Mouse (Mus musculus) heart, embryonic 12.5 days (tissue): ENCODE measurements at regions not wholly inside any gene's neighbourhood (a gene's known extent, or its start where the extent isn't known, plus 50 kb on each side); places are given as distances from the start of the nearest gene placed in this dataset.

Experiments
- ATAC-seq: fragments of 200-750 bp; cut with Nextera tagmentation; 2 replicates; pipeline ENCODE4 v1.8.0; 2017; ENCODE audit warnings: moderate TSS enrichment, moderate library complexity; ENCODE audit not compliant: insufficient number of reproducible peaks, low FRiP score
- H3K27ac ChIP-seq: fragments of 300-500 bp; sonication (generic); 2 replicates; pipeline ENCODE4 v1.5.1; 2016; ENCODE audit warnings: mild to moderate bottlenecking, moderate library complexity; ENCODE audit not compliant: poor library complexity, severe bottlenecking
- H3K27me3 ChIP-seq: fragments of 300-500 bp; sonication (generic); replicated peaks from 2 replicates; pipeline ENCODE4 v1.6.1; 2016; ENCODE audit warnings: mild to moderate bottlenecking, moderate library complexity
- H3K36me3 ChIP-seq: fragments of 300-500 bp; sonication (generic); 2 replicates; pipeline ENCODE4 v1.6.1; 2016; ENCODE audit warnings: mild to moderate bottlenecking, moderate library complexity
- H3K4me1 ChIP-seq: fragments of 300-500 bp; sonication (generic); replicated peaks from 2 replicates; pipeline ENCODE4 v1.6.1; 2016; ENCODE audit warnings: mild to moderate bottlenecking
- H3K4me2 ChIP-seq: fragments of 300-500 bp; sonication (generic); 2 replicates; pipeline ENCODE4 v1.6.1; 2016; ENCODE audit warnings: mild to moderate bottlenecking, moderate library complexity
- H3K4me3 ChIP-seq: fragments of 300-500 bp; sonication (generic); 2 replicates; pipeline ENCODE4 v1.5.1; 2016; ENCODE audit warnings: mild to moderate bottlenecking
- H3K9ac ChIP-seq: fragments of 300-500 bp; sonication (generic); 2 replicates; pipeline ENCODE4 v1.6.1; 2016; ENCODE audit warnings: mild to moderate bottlenecking, moderate library complexity
- H3K9me3 ChIP-seq: fragments of 300-500 bp; sonication (generic); replicated peaks from 2 replicates; pipeline ENCODE4 v1.6.1; 2016; ENCODE audit warnings: mild to moderate bottlenecking, moderate library complexity
- WGBS: fragments of 180-500 bp; shearing (Covaris S2); methylation state at CpG from one replicate; pipeline ENCODE4 v1.1.7; 2016; 5-methylcytosine and 5-hydroxymethylcytosine counted together

DNA sequence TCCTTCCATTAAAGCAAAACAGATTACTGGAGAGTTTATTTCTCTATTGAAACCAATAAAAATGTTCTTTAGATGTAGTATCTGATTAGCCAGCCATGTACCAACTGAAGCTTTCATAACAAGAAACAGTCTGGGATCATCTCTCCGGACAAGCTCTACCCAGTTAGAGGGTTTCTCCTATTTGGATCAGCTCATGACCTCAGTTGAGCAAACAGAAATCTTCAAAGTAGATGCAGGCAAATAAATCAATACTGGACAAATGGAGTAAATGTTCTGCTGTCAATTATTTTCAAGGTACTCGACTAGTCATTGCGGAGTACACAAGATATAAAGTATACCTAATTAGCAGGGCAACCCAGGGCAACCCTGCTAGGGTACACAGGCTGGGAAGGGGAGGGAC, 67.4 kb downstream of the Avpr1a start:
- H3K4me3 ChIP-seq: no peak overlapping the region
- H3K4me1 ChIP-seq: no peaks in the 10 kb centered on the region
- H3K36me3 ChIP-seq: no peaks in the 10 kb centered on the region
- no peaks in the 10 kb centered on the region for H3K9me3 ChIP-seq
- ATAC-seq: no peak
- no peak overlapping the region for H3K4me2 ChIP-seq
- no peak overlapping the region for H3K9ac ChIP-seq
- WGBS: 86% methylated on average over 3 of the region's 3 CpGs
- no peaks in the 10 kb centered on the region for H3K27me3 ChIP-seq
- no peak overlapping the region for H3K27ac ChIP-seq

DNA sequence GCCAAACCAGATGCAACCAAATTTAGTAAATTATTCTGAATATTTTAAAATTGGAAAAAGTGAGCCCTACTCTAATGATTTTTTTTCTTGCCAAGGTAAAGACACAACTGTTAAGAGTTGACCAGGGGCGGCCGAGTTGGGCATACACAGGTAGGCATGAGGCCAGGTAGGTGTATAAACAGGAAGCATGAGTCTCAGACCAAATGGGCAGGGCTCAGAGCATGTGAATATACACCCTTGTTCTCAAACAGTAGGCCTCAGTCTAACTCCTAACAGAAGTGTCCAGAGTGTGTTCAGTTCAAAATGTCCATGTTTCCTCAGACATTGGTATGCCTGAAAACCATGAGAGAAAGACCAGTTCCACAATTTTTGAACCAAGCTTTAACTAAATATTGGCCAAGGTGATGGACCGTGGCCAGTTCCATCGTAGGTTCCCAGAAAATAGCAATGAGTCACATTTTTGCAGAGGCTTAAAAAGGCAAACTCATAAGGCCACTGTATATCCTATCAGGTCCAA, 71.0 kb downstream of the Avpr1a start:
- no peak overlapping the region for H3K4me3 ChIP-seq
- ATAC-seq: no peak
- no peaks in the 10 kb centered on the region for H3K36me3 ChIP-seq
- no peak overlapping the region for H3K27ac ChIP-seq
- no peaks in the 10 kb centered on the region for H3K4me1 ChIP-seq
- 80% methylated on average over 4 of the region's 4 CpGs for WGBS
- no peaks in the 10 kb centered on the region for H3K9me3 ChIP-seq
- H3K4me2 ChIP-seq: no peak overlapping the region
- no peak overlapping the region for H3K9ac ChIP-seq
- H3K27me3 ChIP-seq: no peaks in the 10 kb centered on the region

DNA sequence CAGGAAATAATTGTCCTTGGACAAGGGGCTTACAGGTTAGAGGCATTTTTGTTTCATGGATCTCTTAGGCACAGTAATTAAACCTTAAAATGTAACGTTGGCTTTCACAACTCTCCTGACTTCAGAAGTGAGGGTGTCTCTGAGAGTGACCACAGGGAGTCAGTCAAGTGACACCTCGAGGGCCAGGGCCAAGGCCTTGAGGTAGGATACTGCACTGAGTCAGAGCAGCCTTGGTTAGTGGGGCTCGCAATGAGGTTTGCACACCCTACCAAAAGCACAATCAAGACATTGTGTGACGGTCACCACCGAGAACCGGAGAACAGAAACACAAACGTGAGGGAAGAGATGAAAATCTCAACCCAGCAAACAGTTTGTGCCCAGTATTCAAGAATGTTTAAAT, 71.7 kb downstream of the Avpr1a start:
- Histone ChIP-seq H3K4me2 (no peak overlapping the region), H3K4me1 (no peaks in the 10 kb centered on the region), H3K36me3 (no peaks in the 10 kb centered on the region), H3K27me3 (no peaks in the 10 kb centered on the region), H3K27ac (no peak overlapping the region), H3K9ac (no peak overlapping the region), H3K9me3 (no peaks in the 10 kb centered on the region), H3K4me3 (no peak overlapping the region)
- 76% methylated on average over 7 of the region's 7 CpGs for WGBS
- no peak for ATAC-seq

DNA sequence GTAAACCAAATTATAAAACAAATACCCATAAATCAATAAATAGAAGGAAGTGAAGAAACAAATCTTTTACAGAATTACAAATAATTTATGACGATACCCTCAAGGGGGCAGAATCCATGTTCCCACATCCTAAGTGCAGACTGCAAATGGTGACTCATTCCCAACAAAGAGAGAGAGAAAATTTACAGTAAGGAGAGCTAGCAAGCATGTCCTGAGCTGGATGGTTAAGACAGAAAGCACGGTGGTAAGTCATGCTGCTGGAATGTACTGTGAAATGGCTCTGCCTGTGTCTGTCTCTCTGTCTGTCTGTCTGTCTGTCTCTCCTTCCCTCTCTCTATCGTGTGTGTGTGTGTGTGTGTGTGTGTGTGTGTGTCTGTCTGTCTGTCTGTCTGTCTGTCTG, 74.3 kb downstream of the Avpr1a start:
- Histone ChIP-seq H3K9ac (no peak overlapping the region), H3K27me3 (no peaks in the 10 kb centered on the region), H3K9me3 (no peaks in the 10 kb centered on the region), H3K4me2 (no peak overlapping the region), H3K27ac (no peak overlapping the region), H3K36me3 (no peaks in the 10 kb centered on the region), H3K4me1 (no peaks in the 10 kb centered on the region), H3K4me3 (no peak overlapping the region)
- no peak for ATAC-seq
- WGBS: 65% methylated on average over 3 of the region's 3 CpGs

DNA sequence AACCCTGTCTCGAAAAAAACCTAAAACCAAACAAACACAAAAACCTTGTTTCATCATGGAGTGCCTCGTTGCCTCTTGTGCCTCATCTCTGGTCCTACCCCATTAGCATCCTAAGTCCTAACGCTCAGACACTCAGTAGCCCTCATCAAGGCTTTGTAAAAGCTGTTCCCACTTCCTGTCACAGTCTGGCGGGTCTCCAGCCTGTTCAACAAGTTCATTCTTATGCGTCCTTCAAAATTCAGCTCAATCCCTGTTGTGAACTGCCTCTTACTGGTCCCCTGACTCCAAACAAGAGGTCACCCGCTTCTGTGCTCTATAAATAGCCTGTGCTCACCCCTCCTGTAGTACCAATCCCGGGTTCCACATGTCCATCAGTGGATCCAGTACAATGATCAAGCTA, 77.1 kb downstream of the Avpr1a start:
- no peak for ATAC-seq
- no peak overlapping the region for H3K4me3 ChIP-seq
- 66% methylated on average over 7 of the region's 7 CpGs for WGBS

DNA sequence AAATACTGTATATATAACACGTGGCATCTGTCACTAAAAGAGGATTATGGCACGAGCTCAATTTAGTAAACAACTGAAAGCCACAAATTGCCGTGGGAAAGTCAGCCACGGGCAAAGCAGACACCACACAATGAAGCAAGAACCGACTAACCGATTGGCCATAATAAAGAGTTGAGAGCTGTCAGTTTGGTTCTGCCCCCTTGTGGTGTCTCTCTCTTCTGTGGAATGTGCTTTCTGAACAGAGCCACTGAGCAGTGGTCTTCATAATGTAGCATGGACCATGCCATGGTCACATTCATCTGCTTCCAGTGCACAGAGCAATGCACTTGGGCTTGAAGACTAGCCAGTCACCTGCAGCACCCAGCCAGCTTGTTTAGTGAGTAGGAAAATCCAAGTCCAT, 77.5 kb downstream of the Avpr1a start:
- 84% methylated on average over 6 of the region's 6 CpGs for WGBS
- no peak overlapping the region for H3K27ac ChIP-seq
- no peak overlapping the region for H3K4me3 ChIP-seq
- H3K27me3 ChIP-seq: no peaks in the 10 kb centered on the region
- H3K36me3 ChIP-seq: no peaks in the 10 kb centered on the region
- H3K4me1 ChIP-seq: no peaks in the 10 kb centered on the region
- H3K9me3 ChIP-seq: no peaks in the 10 kb centered on the region
- H3K4me2 ChIP-seq: no peak overlapping the region
- H3K9ac ChIP-seq: no peak overlapping the region
- ATAC-seq: no peak

More for the DNA sequence above, 77.1 kb downstream of the Avpr1a start:
- no peaks in the 10 kb centered on the region for H3K27me3 ChIP-seq
- H3K27ac ChIP-seq: no peak overlapping the region
- H3K36me3 ChIP-seq: no peaks in the 10 kb centered on the region
- no peaks in the 10 kb centered on the region for H3K9me3 ChIP-seq
- H3K4me2 ChIP-seq: no peak overlapping the region
- no peaks in the 10 kb centered on the region for H3K4me1 ChIP-seq
- H3K9ac ChIP-seq: no peak overlapping the region

DNA sequence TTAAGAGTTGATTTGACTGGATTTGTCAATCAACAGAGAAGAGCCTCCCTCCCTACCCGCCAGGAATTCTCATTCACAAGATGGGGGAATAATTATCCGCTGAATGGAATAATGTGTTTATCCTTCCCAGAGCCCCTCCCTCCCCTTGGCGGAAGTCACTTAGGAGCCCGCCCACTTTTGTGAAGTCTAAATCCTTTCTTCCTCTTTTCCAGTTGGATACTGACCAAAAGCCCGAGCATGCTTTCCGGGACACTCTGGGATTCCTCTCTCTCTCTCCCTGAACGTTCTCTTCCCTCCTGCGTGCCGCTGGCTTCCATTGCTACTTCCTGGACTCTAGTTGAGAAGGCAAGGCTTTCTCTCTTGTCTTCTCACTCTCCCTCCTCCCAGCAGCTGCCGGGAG, 79.9 kb downstream of the Avpr1a start:
- no peak overlapping the region for H3K9ac ChIP-seq
- no peaks in the 10 kb centered on the region for H3K27me3 ChIP-seq
- no peak overlapping the region for H3K4me3 ChIP-seq
- no peaks in the 10 kb centered on the region for H3K4me1 ChIP-seq
- no peaks in the 10 kb centered on the region for H3K9me3 ChIP-seq
- ATAC-seq: no peak
- no peak overlapping the region for H3K27ac ChIP-seq
- 80% methylated on average over 10 of the region's 10 CpGs for WGBS
- H3K36me3 ChIP-seq: no peaks in the 10 kb centered on the region
- no peak overlapping the region for H3K4me2 ChIP-seq

DNA sequence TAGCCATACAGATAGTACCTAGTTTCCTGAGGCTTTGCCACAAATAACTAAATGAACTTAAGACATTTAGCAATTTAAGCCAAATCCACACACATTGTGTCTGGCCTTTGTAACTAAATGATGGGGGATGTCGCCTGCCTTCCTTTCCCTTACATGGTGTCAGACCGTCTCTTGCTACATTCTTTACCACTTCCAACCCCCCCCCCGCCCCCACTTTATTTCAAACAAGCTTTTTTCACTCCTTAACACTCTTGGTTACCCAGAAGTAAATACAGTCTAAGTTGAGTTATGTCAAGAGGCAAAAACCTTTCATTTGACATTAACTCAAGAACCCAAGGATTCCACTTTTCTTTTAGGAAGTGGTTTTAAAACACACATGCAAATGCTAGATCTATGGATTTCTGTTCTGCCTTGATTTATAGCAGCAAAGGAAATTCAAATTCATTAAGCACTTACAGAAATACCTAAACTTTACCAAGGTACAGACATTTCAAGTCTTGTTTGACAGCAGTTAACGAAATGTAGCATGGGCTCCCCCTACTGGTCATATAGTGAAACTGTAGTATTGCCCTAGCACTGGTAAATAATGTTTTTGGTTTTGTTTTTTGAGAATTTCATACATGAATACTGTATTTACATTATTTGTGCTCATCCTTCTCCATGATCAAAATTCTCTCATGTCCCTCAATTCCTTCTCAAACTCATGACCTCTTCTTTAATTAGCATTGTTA, 80.8 kb downstream of the Avpr1a start:
- Histone ChIP-seq H3K27me3 (no peaks in the 10 kb centered on the region), H3K4me2 (no peak overlapping the region), H3K9ac (no peak overlapping the region), H3K9me3 (no peaks in the 10 kb centered on the region), H3K36me3 (no peaks in the 10 kb centered on the region), H3K4me3 (no peak overlapping the region), H3K4me1 (no peaks in the 10 kb centered on the region), H3K27ac (no peak overlapping the region)
- ATAC-seq: no peak
- 40% methylated on average over 4 of the region's 4 CpGs for WGBS

DNA sequence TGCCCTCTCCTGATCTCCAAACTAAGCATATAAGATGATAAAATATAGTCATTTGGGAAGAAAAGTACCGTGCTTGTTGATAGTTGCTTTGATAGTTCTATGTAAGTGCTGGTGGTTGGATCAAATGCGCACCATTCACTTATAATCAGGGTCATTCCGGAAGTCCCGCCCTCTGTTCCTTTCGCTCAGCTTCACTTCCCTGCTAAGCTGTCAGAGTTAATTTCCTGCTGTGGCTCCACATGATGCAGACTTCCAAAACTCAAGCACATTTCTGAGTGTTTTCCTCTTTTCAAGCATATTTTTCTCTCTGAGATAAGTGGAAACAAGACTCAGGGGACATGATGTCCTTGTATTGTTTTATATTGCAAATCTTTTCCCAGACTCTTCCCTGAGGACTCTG, 86.4 kb downstream of the Avpr1a start:
- Histone ChIP-seq H3K4me3 (no peak overlapping the region), H3K27ac (no peak overlapping the region), H3K4me1 (0 out of 2 replicates have a peak, but pooled peaks cover 3% of the 10 kb centered on the region), H3K9ac (no peak overlapping the region), H3K9me3 (no peaks in the 10 kb centered on the region), H3K36me3 (no peaks in the 10 kb centered on the region), H3K27me3 (no peaks in the 10 kb centered on the region), H3K4me2 (no peak overlapping the region)
- no peak for ATAC-seq
- WGBS: 78% methylated on average over 5 of the region's 5 CpGs

DNA sequence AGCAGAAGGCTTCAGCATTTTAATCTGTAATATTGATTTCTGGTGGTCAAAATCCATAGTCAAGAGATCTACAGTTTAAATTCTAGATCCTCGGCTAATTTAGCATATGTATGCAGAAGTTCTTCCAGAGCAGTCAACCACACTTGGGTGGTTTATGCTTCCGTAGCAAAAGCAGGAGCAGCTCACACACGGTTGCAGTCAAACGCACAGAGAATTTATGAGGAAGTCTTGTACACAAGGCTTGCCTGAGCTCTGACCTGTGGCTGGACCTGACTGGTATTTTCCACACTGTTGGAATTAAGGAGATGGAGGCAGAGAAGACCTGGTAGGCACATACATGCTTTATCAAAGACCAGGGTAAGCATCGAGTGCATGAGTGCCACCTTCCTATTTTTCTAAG, 86.8 kb downstream of the Avpr1a start:
- no peaks in the 10 kb centered on the region for H3K36me3 ChIP-seq
- H3K27me3 ChIP-seq: no peaks in the 10 kb centered on the region
- H3K9me3 ChIP-seq: no peaks in the 10 kb centered on the region
- 79% methylated on average over 5 of the region's 5 CpGs for WGBS
- H3K4me1 ChIP-seq: 0 out of 2 replicates have a peak, but pooled peaks cover 4% of the 10 kb centered on the region
- no peak overlapping the region for H3K27ac ChIP-seq
- H3K4me2 ChIP-seq: no peak overlapping the region
- no peak overlapping the region for H3K9ac ChIP-seq
- H3K4me3 ChIP-seq: no peak overlapping the region
- no peak for ATAC-seq

DNA sequence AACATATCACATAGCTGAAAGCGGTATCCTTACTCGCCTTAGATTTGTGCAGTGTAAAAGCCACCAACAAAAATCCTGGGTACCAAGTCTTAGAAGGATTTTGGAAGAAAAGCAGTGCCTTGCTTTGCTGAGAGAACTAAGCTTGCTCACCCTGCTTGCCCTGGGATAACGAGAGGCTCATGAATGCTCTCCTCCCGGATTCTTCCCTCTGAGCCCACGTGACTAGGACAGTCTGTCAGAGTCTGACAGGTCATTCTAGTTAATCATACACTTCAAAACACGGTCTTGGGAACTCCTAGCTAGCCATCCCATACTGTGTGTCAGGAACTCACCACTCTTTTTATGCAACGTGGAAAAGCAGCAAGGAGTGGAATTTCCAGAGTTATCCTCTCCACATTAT, 91.4 kb downstream of the Avpr1a start:
- Histone ChIP-seq H3K27ac (no peak overlapping the region), H3K9me3 (no peaks in the 10 kb centered on the region), H3K27me3 (no peaks in the 10 kb centered on the region), H3K4me2 (no peak overlapping the region), H3K36me3 (no peaks in the 10 kb centered on the region), H3K4me1 (0 out of 2 replicates have a peak, but pooled peaks cover 4% of the 10 kb centered on the region), H3K9ac (no peak overlapping the region), H3K4me3 (no peak overlapping the region)
- no peak for ATAC-seq
- WGBS: 46% methylated on average over 7 of the region's 7 CpGs

DNA sequence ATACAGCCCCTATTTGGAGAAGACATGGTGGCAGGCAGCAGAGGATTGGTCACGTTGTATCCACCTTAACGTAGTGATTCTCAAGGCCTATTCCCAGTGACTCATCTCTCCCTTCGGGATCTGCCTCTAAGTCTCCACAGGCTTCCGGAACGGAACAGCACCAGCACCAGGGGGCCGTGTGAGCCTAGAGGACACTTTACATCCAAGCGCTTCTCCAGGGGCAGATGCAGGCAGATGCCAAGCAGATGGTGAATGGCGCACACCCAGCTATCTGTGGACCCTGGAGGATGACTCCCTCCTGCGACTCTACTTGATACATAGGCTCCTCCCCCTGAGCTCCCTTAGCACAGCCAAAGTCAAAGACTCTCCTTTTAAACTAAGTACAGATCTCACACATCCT, 94.3 kb downstream of the Avpr1a start:
- no peaks in the 10 kb centered on the region for H3K27me3 ChIP-seq
- H3K9me3 ChIP-seq: 0 out of 2 replicates have a peak, but pooled peaks cover 4% of the 10 kb centered on the region
- H3K4me3 ChIP-seq: no peak overlapping the region
- H3K9ac ChIP-seq: no peak overlapping the region
- WGBS: 50% methylated on average over 9 of the region's 9 CpGs
- no peaks in the 10 kb centered on the region for H3K36me3 ChIP-seq
- H3K4me2 ChIP-seq: no peak overlapping the region
- no peak overlapping the region for H3K27ac ChIP-seq
- H3K4me1 ChIP-seq: 0 out of 2 replicates have a peak, but pooled peaks cover 4% of the 10 kb centered on the region
- no peak for ATAC-seq
